Mouse (Mus musculus) testis, adult 2 months (tissue): Measurements from ENCODE around the gene Hdac6.

Experiments
- CTCF ChIP-seq: fragments of 200-500 bp; IDR thresholded peaks from 2 replicates; pipeline ENCODE4 v1.5.1; 2012; ENCODE audit warnings: low read depth, mild to moderate bottlenecking, inconsistent platforms, low read length, moderate library complexity; ENCODE audit not compliant: control insufficient read depth, insufficient read depth, insufficient replicate concordance
- POLR2A ChIP-seq: fragments of 200-500 bp; IDR thresholded peaks from 2 replicates; pipeline ENCODE4 v1.6.1; 2012; ENCODE audit warnings: low read depth, mild to moderate bottlenecking, inconsistent platforms, low read length, moderate library complexity; ENCODE audit not compliant: control insufficient read depth

DNA sequence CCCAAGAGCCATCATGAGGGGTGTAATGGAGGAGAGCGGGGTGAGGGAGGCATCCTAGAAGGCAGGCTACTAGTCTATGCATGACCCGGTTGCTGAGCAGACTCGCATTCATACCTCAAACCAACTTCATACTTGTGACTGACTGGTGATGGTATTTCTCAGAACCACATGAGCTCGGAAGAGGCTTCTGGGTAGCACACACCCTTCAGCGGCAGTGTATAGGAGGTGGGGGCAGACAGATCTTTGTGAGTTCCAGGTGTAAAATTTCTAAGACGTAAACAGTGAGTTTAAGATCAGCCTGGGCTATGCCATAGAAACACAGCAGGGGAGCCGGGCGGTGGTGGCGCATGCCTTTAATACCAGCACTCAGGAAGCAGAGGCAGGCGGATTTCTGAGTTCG lies 30.2 kb upstream of the Hdac6 start, which contains the start of gene Gata1:
- TF ChIP-seq POLR2A: no peak
- TF ChIP-seq CTCF: no peak
